Mouse (Mus musculus) liver, adult 2 months (tissue): ENCODE measurements around the gene Fgf11.

Experiments used
- CTCF ChIP-seq: fragments of 200-500 bp; IDR thresholded peaks from 2 replicates; pipeline ENCODE4 v1.5.1; 2011; ENCODE audit warnings: low read depth, low read length, control low read depth
- POLR2A ChIP-seq: fragments of 200-500 bp; IDR thresholded peaks from 2 replicates; pipeline ENCODE4 v1.6.1; 2011; ENCODE audit warnings: low read length, control low read depth; ENCODE audit not compliant: insufficient read depth; ENCODE audit errors: extremely low read depth

DNA sequence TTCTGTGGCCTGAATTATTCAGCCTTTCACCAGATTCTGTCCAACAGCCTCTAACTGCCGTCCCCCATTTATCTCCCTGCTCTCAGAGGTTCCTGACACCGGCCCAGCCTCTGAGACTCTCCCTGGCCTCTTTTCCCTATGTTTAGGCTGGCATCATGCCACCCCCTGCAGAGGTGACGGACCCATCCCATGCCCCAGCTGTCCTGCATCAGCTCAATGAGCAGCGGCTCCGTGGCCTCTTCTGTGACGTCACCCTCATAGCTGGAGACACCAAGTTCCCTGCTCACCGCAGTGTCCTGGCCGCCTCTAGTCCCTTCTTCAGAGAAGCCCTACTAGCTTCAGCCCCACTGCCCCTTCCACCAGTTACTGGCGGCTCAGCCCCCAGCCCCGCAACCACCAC lies 25.9 kb downstream of the Fgf11 start:
- TF ChIP-seq CTCF = no peak
- no peak for TF ChIP-seq POLR2A
